Mouse (Mus musculus): ENCODE data around the gene Hoxb6. TPM values are rescaled to one million over a fixed set of nuclear protein-coding genes. Genes with fewer than 3 reads are reported as not detected.

Gene Hoxb6
- polyA plus RNA-seq, 1 experiment, result 8.3 TPM

DNA sequence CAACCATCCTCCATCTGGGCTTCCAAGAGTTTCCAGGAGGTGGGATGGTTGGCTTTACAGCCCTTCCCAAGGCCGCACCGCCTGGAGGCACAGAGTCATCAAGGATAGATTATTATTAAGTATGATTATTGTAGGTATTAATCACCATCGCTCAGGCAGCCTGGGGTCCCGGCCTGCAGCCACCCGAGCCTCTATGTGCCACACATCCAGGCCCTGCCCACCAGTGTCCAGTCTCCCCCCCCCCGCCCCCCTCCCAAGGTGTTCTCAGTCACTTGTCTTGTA lies 52.5 kb downstream of the Hoxb6 start:
- Histone ChIP-seq H3K27ac (ENCODE audit: insufficient read depth, low read depth, low read length) (0 out of 2 replicates have a peak overlapping the region, but pooled peaks have one; percentile 67), H3K4me1 (ENCODE audit: control insufficient read depth, insufficient read depth, insufficient read length, low read length) (peaks cover 2% of the 10 kb centered on the region; the same call in 1 of the 2 replicates), H3K36me3 (ENCODE audit: control insufficient read depth, insufficient read depth, low read length) (no peaks in the 10 kb centered on the region), H3K27me3 (ENCODE audit: control insufficient read depth, insufficient read depth, low read length) (peaks cover 39% of the 10 kb centered on the region), H3K4me3 (ENCODE audit: low read depth, low read length) (no peak overlapping the region)
- TF ChIP-seq POLR2A (IDR thresholded peaks at IDR 0.05; ENCODE audit: low read depth, low read length) (no peak), CTCF (IDR thresholded peaks at IDR 0.05; ENCODE audit: extremely low read depth, insufficient read length, insufficient replicate concordance, low read depth, low read length) (no peak)
- 52% methylated on average over 6 of the region's 6 CpGs for WGBS

DNA sequence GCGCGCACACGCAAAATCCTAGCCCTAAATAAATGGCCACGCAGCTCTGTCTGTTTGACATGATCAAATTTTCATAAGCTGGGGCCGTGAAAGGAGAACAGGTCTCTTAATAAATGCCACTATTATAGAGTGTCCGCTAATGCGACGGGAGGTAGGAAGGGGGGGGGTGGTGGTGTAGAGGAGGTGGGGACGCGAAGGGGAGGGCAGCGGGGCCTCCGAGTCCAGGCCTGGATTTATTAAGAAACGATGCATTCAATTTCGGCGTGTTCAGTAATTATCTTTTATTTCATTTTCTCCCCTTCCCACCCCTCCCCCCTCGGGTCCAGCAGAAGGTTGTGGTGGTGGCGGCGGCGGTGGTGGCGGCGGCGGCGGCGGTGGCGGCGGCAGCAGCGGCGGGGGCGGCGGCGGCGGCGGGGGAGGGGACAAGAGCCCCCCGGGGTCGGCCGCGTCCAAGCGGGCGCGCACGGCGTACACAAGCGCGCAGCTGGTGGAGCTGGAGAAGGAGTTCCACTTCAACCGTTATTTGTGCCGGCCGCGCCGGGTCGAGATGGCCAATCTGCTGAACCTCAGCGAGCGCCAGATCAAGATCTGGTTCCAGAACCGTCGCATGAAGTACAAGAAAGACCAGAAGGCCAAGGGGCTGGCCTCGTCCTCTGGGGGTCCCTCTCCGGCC lies 53.1 kb downstream of the Hoxb6 start:
- no peak for TF ChIP-seq POLR2A (IDR thresholded peaks at IDR 0.05; ENCODE audit: low read depth, low read length)
- no peak for TF ChIP-seq CTCF (IDR thresholded peaks at IDR 0.05; ENCODE audit: extremely low read depth, insufficient read length, insufficient replicate concordance, low read depth, low read length)
- Histone ChIP-seq H3K36me3 (ENCODE audit: control insufficient read depth, insufficient read depth, low read length) (no peaks in the 10 kb centered on the region), H3K27ac (ENCODE audit: insufficient read depth, low read depth, low read length) (peak overlapping the region; percentile 33), H3K4me1 (ENCODE audit: control insufficient read depth, insufficient read depth, insufficient read length, low read length) (no peaks in the 10 kb centered on the region; the same call in 1 of the 2 replicates), H3K4me3 (ENCODE audit: low read depth, low read length) (peak overlapping the region; percentile 48), H3K27me3 (ENCODE audit: control insufficient read depth, insufficient read depth, low read length) (peaks cover 36% of the 10 kb centered on the region)
- WGBS, result 28% methylated on average over 56 of the region's 56 CpGs

DNA sequence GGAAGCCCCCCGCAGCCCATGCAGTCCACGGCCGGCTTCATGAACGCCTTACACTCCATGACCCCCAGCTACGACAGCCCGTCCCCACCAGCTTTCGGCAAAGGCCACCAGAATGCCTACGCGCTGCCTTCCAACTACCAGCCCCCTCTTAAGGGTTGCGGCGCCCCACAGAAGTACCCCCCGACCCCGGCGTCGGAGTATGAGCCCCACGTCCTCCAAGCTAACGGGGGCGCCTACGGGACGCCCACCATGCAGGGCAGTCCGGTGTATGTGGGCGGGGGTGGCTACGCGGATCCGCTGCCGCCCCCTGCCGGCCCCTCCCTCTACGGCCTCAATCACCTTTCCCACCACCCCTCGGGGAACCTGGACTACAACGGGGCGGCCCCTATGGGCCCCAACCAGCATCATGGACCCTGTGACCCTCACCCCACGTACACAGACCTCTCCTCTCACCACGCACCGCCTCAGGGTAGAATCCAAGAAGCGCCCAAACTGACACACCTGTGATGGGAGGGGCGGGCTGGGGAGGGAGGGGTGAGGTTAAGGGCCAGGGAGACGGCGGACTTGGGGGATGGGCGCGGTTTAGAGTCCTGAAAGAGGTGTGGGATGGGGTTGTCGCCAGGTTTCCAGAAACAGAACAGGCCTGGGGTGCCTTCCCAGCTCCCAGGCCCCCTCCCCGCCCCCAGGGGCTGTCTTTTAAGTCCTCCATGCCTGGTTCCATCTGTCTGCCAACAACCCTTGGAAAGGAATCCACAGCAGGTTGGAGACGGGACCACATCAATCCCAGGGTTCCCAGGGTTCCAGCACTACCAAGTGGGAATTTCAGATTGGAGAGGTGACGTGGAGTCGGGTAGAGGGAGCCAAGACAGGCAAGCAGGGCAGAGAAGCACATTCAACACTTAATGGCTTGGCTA lies 53.9 kb downstream of the Hoxb6 start:
- Histone ChIP-seq H3K4me3 (ENCODE audit: low read depth, low read length) (peak overlapping the region; percentile 48), H3K4me1 (ENCODE audit: control insufficient read depth, insufficient read depth, insufficient read length, low read length) (no peaks in the 10 kb centered on the region; the same call in 1 of the 2 replicates), H3K27ac (ENCODE audit: insufficient read depth, low read depth, low read length) (peak overlapping the region; percentile 33), H3K36me3 (ENCODE audit: control insufficient read depth, insufficient read depth, low read length) (no peaks in the 10 kb centered on the region), H3K27me3 (ENCODE audit: control insufficient read depth, insufficient read depth, low read length) (peaks cover 35% of the 10 kb centered on the region)
- 22% methylated on average over 45 of the region's 45 CpGs for WGBS
- no peak for TF ChIP-seq POLR2A (IDR thresholded peaks at IDR 0.05; ENCODE audit: low read depth, low read length)
- TF ChIP-seq CTCF (IDR thresholded peaks at IDR 0.05; ENCODE audit: extremely low read depth, insufficient read length, insufficient replicate concordance, low read depth, low read length), result no peak

DNA sequence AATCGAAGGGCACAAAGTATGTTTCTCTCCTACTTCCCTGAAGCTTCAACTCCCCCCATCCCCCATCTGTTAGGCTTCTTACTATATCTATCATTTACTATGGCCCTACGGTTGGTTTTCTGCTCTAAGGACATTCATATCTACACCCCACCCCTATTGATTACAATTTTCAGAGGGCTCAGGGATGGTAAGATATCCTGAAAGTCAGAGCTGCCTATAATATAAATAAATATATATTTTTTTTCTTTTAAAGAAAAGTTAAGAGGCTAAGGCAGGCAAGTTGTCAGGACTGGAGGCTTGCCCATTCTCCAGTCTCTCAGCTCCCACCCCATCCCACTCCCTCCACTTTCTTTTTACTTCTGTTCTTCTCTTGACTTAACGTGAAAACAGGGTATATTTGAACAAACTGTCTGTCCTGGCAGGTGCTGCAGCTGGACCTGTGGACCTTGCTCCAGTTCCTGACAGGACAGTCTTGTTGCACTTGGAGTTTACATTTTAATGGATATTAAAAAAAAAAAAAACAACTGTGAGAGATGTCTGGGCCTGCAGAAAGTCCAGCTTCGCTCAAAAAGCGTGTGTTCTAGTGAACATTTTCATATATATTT lies 54.7 kb downstream of the Hoxb6 start:
- WGBS, result 47% methylated on average over 5 of the region's 5 CpGs
- no peak overlapping the region for H3K27ac ChIP-seq (ENCODE audit: insufficient read depth, low read depth, low read length)
- TF ChIP-seq CTCF (IDR thresholded peaks at IDR 0.05; ENCODE audit: extremely low read depth, insufficient read length, insufficient replicate concordance, low read depth, low read length) (no peak), POLR2A (IDR thresholded peaks at IDR 0.05; ENCODE audit: low read depth, low read length) (no peak)
- no peaks in the 10 kb centered on the region for H3K36me3 ChIP-seq (ENCODE audit: control insufficient read depth, insufficient read depth, low read length)
- H3K4me3 ChIP-seq (ENCODE audit: low read depth, low read length), result no peak overlapping the region
- no peaks in the 10 kb centered on the region; the same call in 1 of the 2 replicates for H3K4me1 ChIP-seq (ENCODE audit: control insufficient read depth, insufficient read depth, insufficient read length, low read length)
- H3K27me3 ChIP-seq (ENCODE audit: control insufficient read depth, insufficient read depth, low read length), result peaks cover 33% of the 10 kb centered on the region

DNA sequence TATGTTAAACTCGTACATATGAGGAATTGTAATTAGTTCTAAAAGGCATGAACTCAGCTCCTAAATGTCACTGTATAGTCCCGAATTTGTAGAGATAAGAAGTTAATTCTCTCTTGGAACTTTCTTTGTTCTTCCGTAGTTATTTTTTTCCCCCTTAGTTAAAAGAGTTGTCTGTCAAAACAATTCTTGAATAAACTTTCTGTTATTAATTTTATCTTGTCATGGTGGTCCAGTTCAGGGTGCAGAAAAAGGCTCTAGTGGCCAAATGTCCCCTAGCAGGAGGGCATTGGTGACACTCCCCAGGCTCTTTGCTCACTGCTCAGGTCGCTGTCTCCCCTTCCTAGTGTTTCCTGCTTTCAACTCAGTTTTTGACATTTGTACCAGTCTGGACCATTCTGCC lies 55.4 kb downstream of the Hoxb6 start:
- H3K36me3 ChIP-seq (ENCODE audit: control insufficient read depth, insufficient read depth, low read length), result no peaks in the 10 kb centered on the region
- H3K4me3 ChIP-seq (ENCODE audit: low read depth, low read length), result no peak overlapping the region
- 53% methylated on average over 4 of the region's 4 CpGs for WGBS
- H3K27ac ChIP-seq (ENCODE audit: insufficient read depth, low read depth, low read length), result no peak overlapping the region
- H3K4me1 ChIP-seq (ENCODE audit: control insufficient read depth, insufficient read depth, insufficient read length, low read length), result no peaks in the 10 kb centered on the region; the same call in 1 of the 2 replicates
- TF ChIP-seq CTCF (IDR thresholded peaks at IDR 0.05; ENCODE audit: extremely low read depth, insufficient read length, insufficient replicate concordance, low read depth, low read length) (no peak), POLR2A (IDR thresholded peaks at IDR 0.05; ENCODE audit: low read depth, low read length) (no peak)
- peaks cover 35% of the 10 kb centered on the region for H3K27me3 ChIP-seq (ENCODE audit: control insufficient read depth, insufficient read depth, low read length)

DNA sequence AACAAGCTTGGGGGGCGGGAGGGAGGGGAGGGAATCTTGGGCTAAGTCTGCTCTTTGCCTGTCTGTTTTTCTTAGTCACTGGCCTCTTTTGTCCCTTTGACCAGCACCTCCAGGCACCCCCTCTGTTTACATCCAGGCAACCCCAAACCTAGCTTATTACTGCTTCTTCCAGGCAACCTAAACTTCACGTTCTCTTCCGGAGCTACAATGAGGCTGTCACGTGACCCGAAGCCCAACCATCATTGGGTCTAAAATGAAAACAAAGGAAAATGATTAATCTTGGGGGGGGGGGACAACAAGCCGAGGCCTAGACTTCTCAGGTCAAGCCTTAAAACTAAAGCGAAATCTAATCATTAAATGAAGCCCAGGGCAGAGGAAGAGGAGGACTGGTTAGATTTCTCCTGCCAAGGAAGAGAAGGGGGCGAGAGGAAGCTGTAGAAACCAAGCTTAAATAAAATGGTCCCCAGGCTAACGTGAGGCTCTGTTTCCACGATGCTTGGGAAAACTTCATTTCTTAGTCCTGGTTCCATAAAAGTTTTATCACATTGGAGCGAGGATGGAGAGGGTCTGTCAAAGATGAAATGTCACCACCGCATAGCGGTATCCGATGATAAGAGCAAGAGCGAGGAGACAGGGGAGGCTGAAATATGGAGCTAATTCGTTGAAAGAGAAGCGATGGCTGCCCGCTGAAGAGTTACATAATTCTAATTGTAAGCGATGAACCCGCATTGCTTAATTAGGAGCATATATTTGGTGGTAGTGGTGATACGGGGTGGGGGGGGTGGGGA lies 56.1 kb downstream of the Hoxb6 start:
- no peaks in the 10 kb centered on the region; the same call in 1 of the 2 replicates for H3K4me1 ChIP-seq (ENCODE audit: control insufficient read depth, insufficient read depth, insufficient read length, low read length)
- no peaks in the 10 kb centered on the region for H3K36me3 ChIP-seq (ENCODE audit: control insufficient read depth, insufficient read depth, low read length)
- H3K4me3 ChIP-seq (ENCODE audit: low read depth, low read length), result no peak overlapping the region
- peaks cover 38% of the 10 kb centered on the region for H3K27me3 ChIP-seq (ENCODE audit: control insufficient read depth, insufficient read depth, low read length)
- 52% methylated on average over 21 of the region's 21 CpGs for WGBS
- H3K27ac ChIP-seq (ENCODE audit: insufficient read depth, low read depth, low read length), result 0 out of 2 replicates have a peak overlapping the region, but pooled peaks have one; percentile 21
- TF ChIP-seq POLR2A (IDR thresholded peaks at IDR 0.05; ENCODE audit: low read depth, low read length) (no peak), CTCF (IDR thresholded peaks at IDR 0.05; ENCODE audit: extremely low read depth, insufficient read length, insufficient replicate concordance, low read depth, low read length) (no peak)

Measured in small intestine, adult 2 months (tissue).